Mouse (Mus musculus): ENCODE results near the gene Ttc7b. TPM values are rescaled to one million over a fixed set of nuclear protein-coding genes. Genes with fewer than 3 reads are reported as not detected.
A peak's percentile ranks its signal among the peaks of the same experiment; 100 is the strongest.

Ttc7b gene
- total and polyA plus RNA-seq, 2 experiments = 7.7 to 10.7 TPM

DNA sequence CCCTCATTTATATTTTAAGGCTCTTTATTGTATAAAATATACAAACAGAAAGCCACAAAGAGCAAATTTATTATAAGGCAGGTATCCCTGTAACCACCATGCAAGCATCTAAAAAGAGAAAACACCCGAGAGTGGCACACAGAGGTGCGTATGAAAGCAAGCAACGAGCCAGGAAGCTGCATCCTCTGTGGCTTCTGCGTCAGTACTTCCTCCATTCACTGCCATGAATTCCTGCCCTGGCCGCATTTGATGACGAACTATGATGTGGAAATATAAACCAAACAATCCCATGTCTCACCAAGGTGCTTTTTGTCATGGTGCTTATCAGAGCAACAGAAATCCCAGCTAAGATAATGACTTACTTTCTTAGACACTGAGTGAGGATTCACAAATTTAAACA, 88.8 kb downstream of the Ttc7b start:
- no peak for DNase-seq (ENCODE audit: extremely low read depth, low read depth, low spot score)
- H3K27me3 ChIP-seq (ENCODE audit: control insufficient read depth, insufficient read depth, low read length) = no peaks in the 10 kb centered on the region
- no peak overlapping the region for H3K4me3 ChIP-seq (ENCODE audit: insufficient read depth, low read depth, low read length)
- 86% methylated on average over 6 of the region's 6 CpGs for WGBS
- H3K4me1 ChIP-seq (ENCODE audit: control insufficient read depth, insufficient read depth, low read length) = no peaks in the 10 kb centered on the region
- no peak overlapping the region for H3K27ac ChIP-seq (replicated peaks; ENCODE audit: insufficient read depth, low read depth, low read length)
- no peaks in the 10 kb centered on the region; the same call in 1 of the 2 replicates for H3K79me2 ChIP-seq (ENCODE audit: control insufficient read depth, insufficient read depth, low read length)
- H3K9ac ChIP-seq (ENCODE audit: low read depth, low read length) = no peak overlapping the region
- no peak for TF ChIP-seq CTCF (IDR thresholded peaks at IDR 0.05; ENCODE audit: low read depth, low read length)
- TF ChIP-seq POLR2A (IDR thresholded peaks at IDR 0.05; ENCODE audit: extremely low read depth, insufficient read depth, low read length) = no peak
- H3K36me3 ChIP-seq (ENCODE audit: control insufficient read depth, insufficient read depth, low read length) = peaks cover 6% of the 10 kb centered on the region; the same call in 1 of the 2 replicates

DNA sequence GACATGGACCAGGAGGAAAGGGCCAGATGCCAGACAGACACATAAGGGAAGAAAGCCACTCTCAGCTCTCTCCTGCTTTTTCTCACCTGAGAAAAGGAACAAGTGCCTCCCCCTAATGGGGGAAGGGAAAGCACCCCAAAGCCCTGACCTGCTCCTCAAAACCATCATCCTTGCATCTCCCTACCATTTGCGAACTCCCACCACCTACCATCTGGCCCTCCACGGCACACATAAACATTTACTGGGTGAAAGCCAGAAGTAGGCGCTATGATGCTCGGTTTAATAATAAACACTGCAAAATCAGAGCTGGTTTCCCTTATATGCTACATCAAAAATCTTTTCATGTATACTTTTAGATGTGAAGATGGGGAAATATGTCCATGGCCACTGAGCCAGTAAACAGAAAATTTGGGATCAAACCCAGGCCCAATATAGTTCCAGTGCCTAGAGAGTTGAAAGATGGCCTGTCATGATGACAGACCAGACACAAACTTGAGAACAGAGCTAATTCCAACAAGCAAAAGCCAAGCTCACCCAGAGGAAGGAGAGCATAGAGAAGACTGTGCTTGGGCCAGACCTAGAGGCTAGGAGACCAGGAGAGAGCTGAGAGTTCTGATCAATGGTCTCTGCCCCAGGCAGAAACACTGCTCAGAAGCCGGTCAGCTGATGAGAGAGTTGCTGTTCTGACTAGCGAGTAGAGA, 91.1 kb downstream of the Ttc7b start:
- WGBS = 95% methylated on average over 6 of the region's 6 CpGs

GRCm38 (mm10) chr12:100428183-100428582, 92.4 kb downstream of the Ttc7b start:
- Histone ChIP-seq H3K27ac (replicated peaks; ENCODE audit: insufficient read depth, low read depth, low read length) (no peak overlapping the region), H3K36me3 (ENCODE audit: control insufficient read depth, insufficient read depth, low read length) (no peaks in the 10 kb centered on the region), H3K9ac (ENCODE audit: low read depth, low read length) (no peak overlapping the region), H3K4me3 (ENCODE audit: insufficient read depth, low read depth, low read length) (no peak overlapping the region), H3K4me1 (ENCODE audit: control insufficient read depth, insufficient read depth, low read length) (peaks cover 12% of the 10 kb centered on the region), H3K27me3 (ENCODE audit: control insufficient read depth, insufficient read depth, low read length) (no peaks in the 10 kb centered on the region), H3K79me2 (ENCODE audit: control insufficient read depth, insufficient read depth, low read length) (no peaks in the 10 kb centered on the region; the same call in 1 of the 2 replicates)
- 99% methylated on average over 4 of the region's 4 CpGs for WGBS
- TF ChIP-seq CTCF (IDR thresholded peaks at IDR 0.05; ENCODE audit: low read depth, low read length) = no peak
- TF ChIP-seq POLR2A (IDR thresholded peaks at IDR 0.05; ENCODE audit: extremely low read depth, insufficient read depth, low read length) = no peak
- no peak for DNase-seq (ENCODE audit: extremely low read depth, low read depth, low spot score)

More for the DNA sequence above, 91.1 kb downstream of the Ttc7b start:
- H3K36me3 ChIP-seq (ENCODE audit: control insufficient read depth, insufficient read depth, low read length) = no peaks in the 10 kb centered on the region
- TF ChIP-seq CTCF (IDR thresholded peaks at IDR 0.05; ENCODE audit: low read depth, low read length) = no peak
- no peak for TF ChIP-seq POLR2A (IDR thresholded peaks at IDR 0.05; ENCODE audit: extremely low read depth, insufficient read depth, low read length)
- DNase-seq (ENCODE audit: extremely low read depth, low read depth, low spot score) = no peak
- H3K4me3 ChIP-seq (ENCODE audit: insufficient read depth, low read depth, low read length) = no peak overlapping the region
- H3K79me2 ChIP-seq (ENCODE audit: control insufficient read depth, insufficient read depth, low read length) = no peaks in the 10 kb centered on the region; the same call in 1 of the 2 replicates
- H3K27ac ChIP-seq (replicated peaks; ENCODE audit: insufficient read depth, low read depth, low read length) = no peak overlapping the region
- no peak overlapping the region for H3K9ac ChIP-seq (ENCODE audit: low read depth, low read length)
- no peaks in the 10 kb centered on the region for H3K27me3 ChIP-seq (ENCODE audit: control insufficient read depth, insufficient read depth, low read length)
- H3K4me1 ChIP-seq (ENCODE audit: control insufficient read depth, insufficient read depth, low read length) = peaks cover 12% of the 10 kb centered on the region

GRCm38 (mm10) chr12:100426212-100426611, 94.4 kb downstream of the Ttc7b start:
- WGBS = 72% methylated on average over 4 of the region's 4 CpGs
- DNase-seq (ENCODE audit: extremely low read depth, low read depth, low spot score) = peak; percentile 33
- no peak overlapping the region for H3K4me3 ChIP-seq (ENCODE audit: insufficient read depth, low read depth, low read length)
- no peaks in the 10 kb centered on the region for H3K27me3 ChIP-seq (ENCODE audit: control insufficient read depth, insufficient read depth, low read length)
- TF ChIP-seq POLR2A (IDR thresholded peaks at IDR 0.05; ENCODE audit: extremely low read depth, insufficient read depth, low read length) = no peak
- TF ChIP-seq CTCF (IDR thresholded peaks at IDR 0.05; ENCODE audit: low read depth, low read length) = no peak
- no peaks in the 10 kb centered on the region; the same call in 1 of the 2 replicates for H3K79me2 ChIP-seq (ENCODE audit: control insufficient read depth, insufficient read depth, low read length)
- H3K36me3 ChIP-seq (ENCODE audit: control insufficient read depth, insufficient read depth, low read length) = no peaks in the 10 kb centered on the region
- H3K9ac ChIP-seq (ENCODE audit: low read depth, low read length) = no peak overlapping the region
- no peak overlapping the region for H3K27ac ChIP-seq (replicated peaks; ENCODE audit: insufficient read depth, low read depth, low read length)
- H3K4me1 ChIP-seq (ENCODE audit: control insufficient read depth, insufficient read depth, low read length) = peaks cover 17% of the 10 kb centered on the region

GRCm38 (mm10) chr12:100425028-100425427, 95.6 kb downstream of the Ttc7b start:
- Histone ChIP-seq H3K4me1 (ENCODE audit: control insufficient read depth, insufficient read depth, low read length) (peaks cover 17% of the 10 kb centered on the region), H3K9ac (ENCODE audit: low read depth, low read length) (no peak overlapping the region), H3K4me3 (ENCODE audit: insufficient read depth, low read depth, low read length) (no peak overlapping the region), H3K27ac (replicated peaks; ENCODE audit: insufficient read depth, low read depth, low read length) (peak overlapping the region; percentile 61), H3K79me2 (ENCODE audit: control insufficient read depth, insufficient read depth, low read length) (no peaks in the 10 kb centered on the region; the same call in 1 of the 2 replicates), H3K36me3 (ENCODE audit: control insufficient read depth, insufficient read depth, low read length) (no peaks in the 10 kb centered on the region; the same call in 1 of the 2 replicates), H3K27me3 (ENCODE audit: control insufficient read depth, insufficient read depth, low read length) (no peaks in the 10 kb centered on the region)
- no peak for DNase-seq (ENCODE audit: extremely low read depth, low read depth, low spot score)
- 92% methylated on average over 6 of the region's 6 CpGs for WGBS
- TF ChIP-seq CTCF (IDR thresholded peaks at IDR 0.05; ENCODE audit: low read depth, low read length) = no peak
- TF ChIP-seq POLR2A (IDR thresholded peaks at IDR 0.05; ENCODE audit: extremely low read depth, insufficient read depth, low read length) = no peak

DNA sequence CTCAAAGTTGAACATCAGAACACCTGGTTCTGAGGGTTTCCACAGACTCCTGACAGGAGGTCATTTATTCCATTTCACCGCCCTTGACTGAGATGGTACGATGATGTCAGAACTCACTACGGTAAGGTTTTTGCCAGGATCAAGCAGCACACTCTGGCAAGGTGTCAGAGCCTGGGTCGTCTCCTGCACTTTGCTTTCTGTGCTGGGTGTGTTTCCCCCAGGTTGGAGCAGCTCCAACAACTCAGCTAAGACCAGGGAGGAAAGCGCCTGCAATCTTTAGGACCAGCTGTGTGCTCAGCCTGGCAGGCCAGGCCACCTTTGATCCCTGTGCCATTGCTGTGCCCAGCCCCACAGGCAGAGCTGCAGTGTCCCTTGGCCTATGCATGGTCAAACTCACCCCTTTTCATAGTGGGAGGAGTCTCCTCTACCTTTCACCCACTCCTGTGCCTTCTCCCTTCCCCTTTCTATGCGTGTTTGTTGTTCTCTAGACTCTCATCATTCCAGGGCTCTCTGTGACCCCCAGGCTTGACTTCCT, 98.3 kb downstream of the Ttc7b start:
- Histone ChIP-seq H3K79me2 (ENCODE audit: control insufficient read depth, insufficient read depth, low read length) (no peaks in the 10 kb centered on the region; the same call in 1 of the 2 replicates), H3K4me1 (ENCODE audit: control insufficient read depth, insufficient read depth, low read length) (peaks cover 17% of the 10 kb centered on the region), H3K9ac (ENCODE audit: low read depth, low read length) (no peak overlapping the region), H3K36me3 (ENCODE audit: control insufficient read depth, insufficient read depth, low read length) (peaks cover 4% of the 10 kb centered on the region; the same call in 1 of the 2 replicates), H3K27ac (replicated peaks; ENCODE audit: insufficient read depth, low read depth, low read length) (peak overlapping the region; percentile 65), H3K27me3 (ENCODE audit: control insufficient read depth, insufficient read depth, low read length) (no peaks in the 10 kb centered on the region), H3K4me3 (ENCODE audit: insufficient read depth, low read depth, low read length) (no peak overlapping the region)
- WGBS = 9% methylated on average over 6 of the region's 6 CpGs
- peak; percentile 95 for DNase-seq (ENCODE audit: extremely low read depth, low read depth, low spot score)
- TF ChIP-seq CTCF (IDR thresholded peaks at IDR 0.05; ENCODE audit: low read depth, low read length) (no peak), POLR2A (IDR thresholded peaks at IDR 0.05; ENCODE audit: extremely low read depth, insufficient read depth, low read length) (no peak)
